Mouse (Mus musculus): ENCODE results near the gene Ptpn21. TPM values are rescaled to one million over a fixed set of nuclear protein-coding genes. Genes with fewer than 3 reads are reported as not detected.
A peak's percentile ranks its signal among the peaks of the same experiment; 100 is the strongest.

Ptpn21 gene
- 30.1 TPM for polyA plus RNA-seq (2012; fragmentation: generic; extraction: Trizol)

DNA sequence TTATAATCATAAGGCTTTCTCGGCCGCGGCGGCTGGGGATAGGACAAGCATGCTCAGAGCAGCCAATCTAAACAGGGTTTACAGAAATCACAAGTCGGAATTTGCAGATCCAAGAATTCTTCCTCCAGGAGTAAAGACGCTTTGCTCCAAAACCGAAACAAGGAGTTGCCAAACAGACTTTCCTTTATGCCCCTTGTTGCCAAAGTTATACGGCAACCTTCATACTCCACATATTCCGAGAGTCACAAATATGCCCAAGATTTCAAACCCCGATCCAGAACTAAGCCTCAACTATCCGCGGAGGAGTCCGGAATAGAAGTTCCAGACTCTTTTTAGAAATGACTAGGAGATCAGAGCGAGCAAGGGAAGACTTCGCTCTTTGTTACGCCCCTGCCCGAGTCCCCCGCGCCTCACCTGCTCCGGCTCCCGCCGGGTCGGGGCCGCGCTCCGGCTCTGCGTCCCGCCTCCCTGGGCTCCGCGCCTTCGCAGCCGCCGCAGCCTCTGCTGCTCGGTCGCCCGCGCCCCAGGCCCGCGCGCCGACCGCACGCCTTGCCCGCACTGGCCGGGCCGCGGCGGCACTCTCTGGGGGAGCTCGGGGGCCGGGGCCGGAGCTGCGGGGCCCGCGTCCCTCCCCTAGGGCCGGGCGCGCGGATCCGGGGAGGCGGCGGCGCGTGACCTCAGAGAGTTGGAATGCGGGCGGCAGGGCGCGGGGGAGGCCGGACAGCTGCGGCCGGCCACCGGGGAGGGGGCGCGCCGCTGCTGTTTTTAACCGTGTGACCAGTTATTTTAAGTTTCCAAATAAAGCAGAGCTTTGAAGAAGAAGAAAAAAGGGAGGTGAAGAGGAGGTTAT, at the start of gene Ptpn21:
Gene Ptpn21, minus strand, starts transcription at position 455 of the 850 bp plus-strand sequence.
- Histone ChIP-seq H3K79me2 (ENCODE audit: control insufficient read depth, insufficient read depth) (peaks cover 49% of the 10 kb centered on the region), H3K4me2 (ENCODE audit: low read depth) (peak within 1 kb of the TSS; percentile 86), H3K36me3 (ENCODE audit: control insufficient read depth, insufficient read depth) (peaks cover 7% of the 10 kb centered on the region), H3K27me3 (ENCODE audit: control insufficient read depth, insufficient read depth, insufficient read length) (no peaks in the 10 kb centered on the region), H3ac (ENCODE audit: control insufficient read depth, insufficient read length) (peak within 1 kb of the TSS; percentile 94), H3K4me3 (peak within 1 kb of the TSS; percentile 61)
- TF ChIP-seq MAX (IDR thresholded peaks at IDR 0.05; ENCODE audit: low read depth), result no peak
- TF ChIP-seq TCF3 (IDR thresholded peaks at IDR 0.05; ENCODE audit: insufficient read length, low read depth), result peak; percentile 49
- no peak for TF ChIP-seq E2F4 (IDR thresholded peaks at IDR 0.05; ENCODE audit: insufficient read depth)
- TF ChIP-seq POLR2AphosphoS2 (IDR thresholded peaks at IDR 0.05; ENCODE audit: insufficient read length, low read depth), result peak; percentile 26
- TF ChIP-seq REST (IDR thresholded peaks at IDR 0.05; ENCODE audit: insufficient read depth, insufficient read length), result no peak
- TF ChIP-seq USF1 (IDR thresholded peaks at IDR 0.05; ENCODE audit: low read depth), result no peak
- TF ChIP-seq POLR2A (IDR thresholded peaks at IDR 0.05; ENCODE audit: insufficient read length, low read depth), result peak; percentile 71
- peak; percentile 24 for TF ChIP-seq TCF12 (IDR thresholded peaks at IDR 0.05; ENCODE audit: insufficient read depth, poor library complexity, severe bottlenecking)
- peak; percentile 17 to 92 (median 88) for TF ChIP-seq MYOG (IDR thresholded peaks at IDR 0.05; ENCODE audit: control insufficient read depth in 1 of 3, insufficient read depth in 1 of 3, insufficient read length in 2 of 3, low read depth in 2 of 3)
- no peak for TF ChIP-seq SRF (IDR thresholded peaks at IDR 0.05; ENCODE audit: control insufficient read depth, insufficient read length, low read depth)
- TF ChIP-seq CEBPB (IDR thresholded peaks at IDR 0.05; ENCODE audit: insufficient read depth, poor library complexity, severe bottlenecking), result no peak
- TF ChIP-seq MYOD1 (IDR thresholded peaks at IDR 0.05; ENCODE audit: control insufficient read depth in 1 of 3, insufficient read length in 2 of 3, low read depth in 2 of 3), result peak in 2 of 3 experiments; percentile 61 to 91

DNA sequence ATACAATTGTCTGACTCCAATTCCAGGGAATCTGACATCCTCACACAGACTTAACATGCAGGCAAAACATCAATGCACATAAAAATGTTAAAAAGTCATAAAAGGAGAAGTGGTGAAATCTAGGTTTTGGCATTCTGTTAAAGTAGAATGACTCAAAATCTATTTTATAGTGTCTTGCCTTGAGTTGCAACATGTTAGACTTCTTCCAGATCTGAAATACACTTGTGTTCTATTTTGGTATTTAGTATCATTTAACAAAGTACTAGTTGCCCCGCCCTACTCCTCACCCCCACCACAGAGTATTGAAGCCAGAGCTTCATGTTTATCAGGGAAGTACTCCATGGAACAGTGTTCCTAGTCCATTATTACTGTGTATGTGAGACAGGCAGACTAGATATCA, 47.0 kb upstream of the Ptpn21 start:
- Histone ChIP-seq H3ac (ENCODE audit: control insufficient read depth, insufficient read length) (no peak overlapping the region), H3K79me2 (ENCODE audit: control insufficient read depth, insufficient read depth) (no peaks in the 10 kb centered on the region), H3K4me2 (ENCODE audit: low read depth) (no peak overlapping the region), H3K4me3 (no peak overlapping the region), H3K36me3 (ENCODE audit: control insufficient read depth, insufficient read depth) (peaks cover 71% of the 10 kb centered on the region), H3K27me3 (ENCODE audit: control insufficient read depth, insufficient read depth, insufficient read length) (no peaks in the 10 kb centered on the region)
- peak; percentile 86; the same call in 1 of the 2 replicates for TF ChIP-seq CEBPB (IDR thresholded peaks at IDR 0.05; ENCODE audit: insufficient read depth, poor library complexity, severe bottlenecking)
- no peak for TF ChIP-seq TCF3 (IDR thresholded peaks at IDR 0.05; ENCODE audit: insufficient read length, low read depth)

DNA sequence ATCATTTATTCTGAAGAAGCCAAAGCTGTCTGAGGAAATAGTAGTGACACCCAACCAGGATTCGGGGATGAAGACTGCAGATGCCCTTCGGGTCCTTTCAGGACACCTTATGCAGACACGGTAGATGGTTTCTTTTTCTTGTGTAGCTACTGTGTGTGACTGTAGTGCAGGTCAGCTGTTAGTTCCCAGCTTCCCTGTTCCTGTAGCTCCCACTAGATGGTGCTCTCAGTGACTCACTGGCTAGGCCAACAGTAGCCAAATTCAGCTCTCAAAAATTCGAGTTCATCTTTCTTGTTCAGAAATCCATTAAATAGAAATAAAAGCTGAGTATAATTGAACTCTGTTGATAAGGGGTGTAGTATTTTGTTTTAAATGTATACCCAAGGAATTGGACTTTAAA, 41.9 kb upstream of the Ptpn21 start:
- Histone ChIP-seq H3K4me2 (ENCODE audit: low read depth) (no peak overlapping the region), H3K79me2 (ENCODE audit: control insufficient read depth, insufficient read depth) (no peaks in the 10 kb centered on the region), H3ac (ENCODE audit: control insufficient read depth, insufficient read length) (no peak overlapping the region), H3K27me3 (ENCODE audit: control insufficient read depth, insufficient read depth, insufficient read length) (no peaks in the 10 kb centered on the region), H3K4me3 (no peak overlapping the region), H3K36me3 (ENCODE audit: control insufficient read depth, insufficient read depth) (peaks cover 56% of the 10 kb centered on the region)
- TF ChIP-seq TCF12 (IDR thresholded peaks at IDR 0.05; ENCODE audit: insufficient read depth, poor library complexity, severe bottlenecking), result no peak
- TF ChIP-seq MYOD1 (IDR thresholded peaks at IDR 0.05; ENCODE audit: control insufficient read depth in 1 of 3, insufficient read length in 2 of 3, low read depth in 2 of 3), result no peak
- no peak for TF ChIP-seq REST (IDR thresholded peaks at IDR 0.05; ENCODE audit: insufficient read depth, insufficient read length)
- no peak for TF ChIP-seq POLR2AphosphoS2 (IDR thresholded peaks at IDR 0.05; ENCODE audit: insufficient read length, low read depth)
- no peak for TF ChIP-seq CEBPB (IDR thresholded peaks at IDR 0.05; ENCODE audit: insufficient read depth, poor library complexity, severe bottlenecking)
- no peak for TF ChIP-seq E2F4 (IDR thresholded peaks at IDR 0.05; ENCODE audit: insufficient read depth)
- TF ChIP-seq SRF (IDR thresholded peaks at IDR 0.05; ENCODE audit: control insufficient read depth, insufficient read length, low read depth), result no peak
- TF ChIP-seq POLR2A (IDR thresholded peaks at IDR 0.05; ENCODE audit: insufficient read length, low read depth), result no peak

DNA sequence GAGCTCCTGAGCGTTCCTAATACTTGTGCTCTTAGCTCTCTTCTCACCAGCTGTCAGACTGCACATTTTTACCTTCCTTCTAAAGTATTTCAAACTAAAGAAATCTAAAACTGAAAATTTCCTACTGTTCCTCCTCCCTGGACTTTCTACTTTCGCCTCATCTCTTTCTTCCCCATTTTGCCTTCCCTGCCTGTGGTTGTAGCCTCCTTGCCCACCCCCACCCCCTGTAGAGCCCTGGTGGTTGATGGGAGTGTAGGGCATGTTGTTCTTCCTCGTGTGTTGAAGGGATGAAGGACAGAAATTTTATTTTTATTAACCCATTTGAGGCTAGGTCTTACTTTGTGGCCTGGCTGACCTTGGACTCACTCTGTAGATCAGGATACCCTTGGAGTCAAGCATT, 40.3 kb upstream of the Ptpn21 start:
- TF ChIP-seq USF1 (IDR thresholded peaks at IDR 0.05; ENCODE audit: low read depth), result no peak
- no peak for TF ChIP-seq REST (IDR thresholded peaks at IDR 0.05; ENCODE audit: insufficient read depth, insufficient read length)
- TF ChIP-seq CEBPB (IDR thresholded peaks at IDR 0.05; ENCODE audit: insufficient read depth, poor library complexity, severe bottlenecking), result no peak
- no peak for TF ChIP-seq E2F4 (IDR thresholded peaks at IDR 0.05; ENCODE audit: insufficient read depth)
- TF ChIP-seq TCF12 (IDR thresholded peaks at IDR 0.05; ENCODE audit: insufficient read depth, poor library complexity, severe bottlenecking), result no peak
- TF ChIP-seq SRF (IDR thresholded peaks at IDR 0.05; ENCODE audit: control insufficient read depth, insufficient read length, low read depth), result no peak
- TF ChIP-seq MYOD1 (IDR thresholded peaks at IDR 0.05; ENCODE audit: control insufficient read depth in 1 of 3, insufficient read length in 2 of 3, low read depth in 2 of 3), result no peak
- no peak for TF ChIP-seq POLR2A (IDR thresholded peaks at IDR 0.05; ENCODE audit: insufficient read length, low read depth)
- TF ChIP-seq MAX (IDR thresholded peaks at IDR 0.05; ENCODE audit: low read depth), result no peak
- no peak for TF ChIP-seq MYOG (IDR thresholded peaks at IDR 0.05; ENCODE audit: control insufficient read depth in 1 of 3, insufficient read depth in 1 of 3, insufficient read length in 2 of 3, low read depth in 2 of 3)
- TF ChIP-seq TCF3 (IDR thresholded peaks at IDR 0.05; ENCODE audit: insufficient read length, low read depth), result no peak
- TF ChIP-seq POLR2AphosphoS2 (IDR thresholded peaks at IDR 0.05; ENCODE audit: insufficient read length, low read depth), result no peak
- H3ac ChIP-seq (ENCODE audit: control insufficient read depth, insufficient read length), result no peak overlapping the region
- H3K79me2 ChIP-seq (ENCODE audit: control insufficient read depth, insufficient read depth), result no peaks in the 10 kb centered on the region
- H3K27me3 ChIP-seq (ENCODE audit: control insufficient read depth, insufficient read depth, insufficient read length), result no peaks in the 10 kb centered on the region
- no peak overlapping the region for H3K4me2 ChIP-seq (ENCODE audit: low read depth)
- H3K36me3 ChIP-seq (ENCODE audit: control insufficient read depth, insufficient read depth), result peaks cover 58% of the 10 kb centered on the region
- H3K4me3 ChIP-seq, result no peak overlapping the region

Data from myocyte (in vitro differentiated cells).